In genomic region chr8:126735488-126736440, GRCm38 (mm10) we compare ENCODE assay signal across 8 mouse cellular contexts.
DNase-seq lines count a peak whose midpoint lies in the region; ATAC-seq lines count a peak whose summit lies in the region.

No protein-coding gene starts in this region.

- WGBS in embryonic facial prominence, embryonic 10.5 days = 39% methylated on average over 25 of the region's 25 CpGs
- WGBS in intestine, embryonic 16.5 days = 13% methylated on average over 25 of the region's 25 CpGs

- peak overlapping the region; percentile 70 for H3K9ac ChIP-seq in intestine, embryonic 16.5 days (ENCODE audit: low read depth, low read length)

- DNase-seq in adrenal gland, postnatal 14 days = peak; percentile 91
- peak; percentile 59 for DNase-seq in embryonic facial prominence, embryonic 10.5 days (ENCODE audit: low spot score)
- peak; percentile 88 to 94 for DNase-seq in gastrocnemius, postnatal 4 days (ENCODE audit: low spot score in 2 of 2)
- peak; percentile 53 to 77 for DNase-seq in left cerebral cortex, postnatal 25 days (ENCODE audit: low spot score in 2 of 2)
- peak; percentile 51 for DNase-seq in mesoderm, embryonic 11.5 days (ENCODE audit: low read depth, low spot score)
- peak; percentile 51 to 56 for DNase-seq in right cerebral cortex, postnatal 36 days (ENCODE audit: low spot score in 2 of 2)

- no peaks in the 10 kb centered on the region for H3K27me3 ChIP-seq in embryonic facial prominence, embryonic 10.5 days (replicated peaks; ENCODE audit: low read depth, poor library complexity, severe bottlenecking)
- H3K27me3 ChIP-seq in intestine, embryonic 16.5 days (replicated peaks; ENCODE audit: control insufficient read depth, insufficient read depth, low read length) = no peaks in the 10 kb centered on the region

- H3K4me1 ChIP-seq in embryonic facial prominence, embryonic 10.5 days = peaks cover 45% of the 10 kb centered on the region
- H3K4me1 ChIP-seq in intestine, embryonic 16.5 days (ENCODE audit: control insufficient read depth, insufficient read depth, low read length) = peaks cover 50% of the 10 kb centered on the region

- no peak overlapping the region for H3K4me3 ChIP-seq in embryonic facial prominence, embryonic 10.5 days
- H3K4me3 ChIP-seq in intestine, embryonic 16.5 days (ENCODE audit: low read length) = 0 out of 2 replicates have a peak overlapping the region, but pooled peaks have one; percentile 8

- no peaks in the 10 kb centered on the region for H3K36me3 ChIP-seq in embryonic facial prominence, embryonic 10.5 days (replicated peaks)
- H3K36me3 ChIP-seq in intestine, embryonic 16.5 days (ENCODE audit: control insufficient read depth, insufficient read depth, low read length) = no peaks in the 10 kb centered on the region

- H3K4me2 ChIP-seq in intestine, embryonic 16.5 days (ENCODE audit: low read depth, low read length) = peak overlapping the region; percentile 44

- H3K9me3 ChIP-seq in embryonic facial prominence, embryonic 10.5 days = no peaks in the 10 kb centered on the region
- H3K9me3 ChIP-seq in intestine, embryonic 16.5 days (ENCODE audit: control insufficient read depth, low read length) = no peaks in the 10 kb centered on the region

- ATAC-seq in intestine, embryonic 16.5 days = peak; percentile 57
- no peak for ATAC-seq in activated CD4-positive, CD25-positive, alpha-beta regulatory T cell, adult 4 months

- peak overlapping the region; percentile 85 for H3K27ac ChIP-seq in embryonic facial prominence, embryonic 10.5 days (replicated peaks)
- H3K27ac ChIP-seq in intestine, embryonic 16.5 days (ENCODE audit: low read length) = peak overlapping the region; percentile 99

- intact Hi-C loops in left cerebral cortex, postnatal 25 days (cut with DNase I) = loop anchor here (1.0 to 5.0 kb wide), 4 partner anchors 69 to 238 kb away; no protein-coding TSS in a partner anchor
